Mouse (Mus musculus) CH12.LX (cell line): ENCODE data around the gene Ccdc171. TPM values are rescaled to one million over a fixed set of nuclear protein-coding genes. Genes with fewer than 3 reads are reported as not detected.
A peak's percentile ranks its signal among the peaks of the same experiment; 100 is the strongest.
"Not testable (repeated sequence)": the region's sequence is repeated elsewhere in the genome, so short reads cannot be mapped to it uniquely, and the experiment has no call there.

Source experiments
- DNase-seq: peaks from one replicate; pipeline ENCODE4 v3.0.0-alpha.2; 2013; ENCODE audit errors: extremely low read depth
- H3K27ac ChIP-seq: 2 replicates; pipeline ENCODE4 v1.5.1; 2012; ENCODE audit warnings: low read depth, mild to moderate bottlenecking, control low read depth, moderate library complexity; ENCODE audit not compliant: insufficient read depth
- H3K27me3 ChIP-seq: replicated peaks from 2 replicates; pipeline ENCODE3; 2012; ENCODE audit warnings: inconsistent platforms
- H3K36me3 ChIP-seq, 2 experiments: replicated peaks in 1 of 2; 2 replicates each; pipeline versions ENCODE3 to v1.6.1; 2012; ENCODE audit warnings: inconsistent platforms in 1 of 2, low read length in 1 of 2, mild to moderate bottlenecking in 1 of 2, mixed read lengths in 1 of 2, moderate library complexity in 1 of 2; ENCODE audit not compliant: control insufficient read depth in 1 of 2, insufficient read depth in 1 of 2
- H3K4me1 ChIP-seq, 2 experiments: 2 replicates each; pipeline ENCODE4 v1.6.1; 2012; ENCODE audit warnings: inconsistent platforms in 1 of 2, moderate library complexity in 1 of 2; ENCODE audit not compliant: insufficient read depth in 2 of 2, control insufficient read depth in 1 of 2
- H3K4me2 ChIP-seq: 2 replicates; pipeline ENCODE4 v1.6.1; 2012; ENCODE audit warnings: low read depth, mild to moderate bottlenecking, control low read depth; ENCODE audit not compliant: poor library complexity, insufficient read depth, severe bottlenecking
- H3K4me3 ChIP-seq, 3 experiments: fragments of 150-350 bp in 1 of 3; sonication (generic) in 1 of 3; replicated peaks in 1 of 3; 2 replicates each; pipeline versions ENCODE3 to v1.5.1; 2011 to 2012; ENCODE audit warnings: low read depth in 2 of 3, low read length in 2 of 3, mild to moderate bottlenecking in 2 of 3, moderate library complexity in 2 of 3, control low read depth in 1 of 3, improper control_type of control experiment in 1 of 3, inconsistent platforms in 1 of 3, mixed read lengths in 1 of 3; ENCODE audit not compliant: poor library complexity in 1 of 3
- H3K79me2 ChIP-seq: replicated peaks from 2 replicates; pipeline ENCODE4 v1.6.1; 2012; ENCODE audit warnings: mild to moderate bottlenecking, moderate library complexity; ENCODE audit not compliant: control insufficient read depth, poor library complexity, insufficient read depth, severe bottlenecking; ENCODE audit errors: extremely low read depth
- H3K9ac ChIP-seq: 2 replicates; pipeline ENCODE4 v1.6.1; 2012; ENCODE audit warnings: low read depth, mild to moderate bottlenecking, control low read depth, moderate library complexity; ENCODE audit not compliant: insufficient read depth
- H3K9me3 ChIP-seq: replicated peaks from 2 replicates; pipeline ENCODE3; 2012; ENCODE audit warnings: low read length, inconsistent platforms, mixed read lengths
- CHD1 ChIP-seq: IDR thresholded peaks from 2 replicates; pipeline ENCODE4 v1.6.1; 2012; ENCODE audit warnings: low read depth, low read length, improper control_type of control experiment, inconsistent platforms
- ETS1 ChIP-seq: conservative IDR thresholded peaks from 2 replicates; pipeline ENCODE4 v1.6.1; 2012; ENCODE audit warnings: low read depth, mild to moderate bottlenecking, inconsistent platforms, low read length, improper control_type of control experiment, moderate library complexity
- IRF4 ChIP-seq: IDR thresholded peaks from 2 replicates; pipeline ENCODE4 v1.6.1; 2014; ENCODE audit warnings: low read depth, mild to moderate bottlenecking, inconsistent platforms, low read length, improper control_type of control experiment
- NRF1 ChIP-seq: IDR thresholded peaks from 2 replicates; pipeline ENCODE4 v1.6.1; 2014; ENCODE audit warnings: low read depth, mild to moderate bottlenecking, inconsistent platforms, low read length, improper control_type of control experiment, moderate library complexity
- USF1 ChIP-seq: IDR thresholded peaks from 2 replicates; pipeline ENCODE4 v1.6.1; 2014; ENCODE audit warnings: low read depth, mild to moderate bottlenecking, inconsistent platforms, low read length, improper control_type of control experiment
- ZMIZ1 ChIP-seq: IDR thresholded peaks from 2 replicates; pipeline ENCODE4 v1.6.1; 2012; ENCODE audit warnings: low read depth, mild to moderate bottlenecking, inconsistent platforms, low read length, improper control_type of control experiment
- dilution Hi-C: fragments of 300-500 bp; cut with MboI; formaldehyde crosslinking; loops from 2 replicates; pipeline ENCODE4 v1.14.3; 2020; ENCODE audit warnings: low sequenced_read_pairs; ENCODE audit not compliant: extremely low pct_unique_long_range_greater_than_20kb, extremely low pct_ligation_motif_present
- in situ Hi-C: fragments of 300-500 bp; cut with MboI; formaldehyde crosslinking; loops from 3 replicates; pipeline ENCODE4 v1.14.3; 2019; ENCODE audit warnings: low sequenced_read_pairs, low pct_ligation_motif_present, low pct_unique_long_range_greater_than_20kb, mixed read lengths
- polyA plus RNA-seq: library from polyadenylated mRNA; unstranded; fragments of >175 nt; gene quantifications from 2 replicates; pipeline ENCODE4 v1.2.1, GENCODE M21; 2012; ENCODE audit warnings: low read depth; ENCODE audit not compliant: insufficient read length
- total RNA-seq, 2 experiments: library from RNA; depleted of rRNA; stranded (reverse); fragments of 300-350 nt in 1 of 2; fragments of >200 nt in 1 of 2; gene quantifications; 2 replicates each; pipeline ENCODE4 v1.2.3; 2012 to 2014

Gene Ccdc171
- total and polyA plus RNA-seq, 3 experiments: 0.93 to 2.2 (median 1.5) TPM

- H3K27me3 ChIP-seq, H3K9me3 ChIP-seq, dilution Hi-C loops, H3K79me2 ChIP-seq, DNase-seq, H3K36me3 ChIP-seq, in situ Hi-C loops, H3K4me1 ChIP-seq: not testable (repeated sequence)
- peak overlapping the region in 1 of 3 experiments; percentile 47 for H3K4me3 ChIP-seq
- peak overlapping the region; percentile 69 for H3K4me2 ChIP-seq
- peak overlapping the region; percentile 89 for H3K27ac ChIP-seq
- H3K9ac ChIP-seq: peak overlapping the region; percentile 44; the same call in 1 of the 2 replicates
- TF ChIP-seq IRF4 (peak; percentile 9; the same call in 1 of the 2 replicates), ETS1 (peak; percentile 72)
Observed at GRCm38 (mm10) chr4:83497013-83497412, 28.3 kb upstream of the Ccdc171 start.

- H3K4me1 ChIP-seq: peaks cover 2 to 4% of the 10 kb centered on the region in 2 experiments; a peak in 2 of 4 replicates
- no peak for TF ChIP-seq ETS1
- no peak for TF ChIP-seq CHD1
- no peak for TF ChIP-seq USF1
- TF ChIP-seq IRF4: no peak
- no peaks in the 10 kb centered on the region for H3K9me3 ChIP-seq
- no peak for DNase-seq
- H3K27me3 ChIP-seq: no peaks in the 10 kb centered on the region
- no peak overlapping the region for H3K9ac ChIP-seq
- H3K27ac ChIP-seq: no peak overlapping the region
- H3K4me3 ChIP-seq: no peak overlapping the region
- no peaks in the 10 kb centered on the region for H3K36me3 ChIP-seq
- in situ Hi-C loops: loop anchor here (25.0 kb wide), 1 partner anchor 188 kb away; the partner anchor contains the start of gene Ttc39b
- no peaks in the 10 kb centered on the region for H3K79me2 ChIP-seq
- dilution Hi-C loops: no loop called here
- H3K4me2 ChIP-seq: no peak overlapping the region
Observed at GRCm38 (mm10) chr4:83500154-83501036, 24.9 kb upstream of the Ccdc171 start.

- dilution Hi-C loops: no loop called here
- no peak overlapping the region for H3K9ac ChIP-seq
- in situ Hi-C loops: loop anchor here (25.0 kb wide), 1 partner anchor 189 kb away; the partner anchor contains the start of gene Ttc39b
- no peaks in the 10 kb centered on the region for H3K9me3 ChIP-seq
- TF ChIP-seq NRF1: no peak
- TF ChIP-seq ETS1: no peak
- no peak for TF ChIP-seq ZMIZ1
- DNase-seq: no peak
- H3K4me2 ChIP-seq: no peak overlapping the region
- no peaks in the 10 kb centered on the region for H3K36me3 ChIP-seq
- no peak overlapping the region for H3K27ac ChIP-seq
- no peaks in the 10 kb centered on the region for H3K27me3 ChIP-seq
- no peaks in the 10 kb centered on the region for H3K79me2 ChIP-seq
- no peak overlapping the region for H3K4me3 ChIP-seq
- peaks cover 2 to 4% of the 10 kb centered on the region in 2 experiments; a peak in 2 of 4 replicates for H3K4me1 ChIP-seq
Observed at GRCm38 (mm10) chr4:83501037-83501430, 24.3 kb upstream of the Ccdc171 start.
